Mouse (Mus musculus) cerebellum, adult 2 months (tissue): Measurements from ENCODE around the gene Ano2. TPM values are rescaled to one million over a fixed set of nuclear protein-coding genes. Genes with fewer than 3 reads are reported as not detected.
A peak's percentile ranks its signal among the peaks of the same experiment; 100 is the strongest.

ENCODE experiments used
- DNase-seq, 2 experiments: peaks; one replicate each; pipeline ENCODE4 v3.0.0; 2021
- H3K27ac ChIP-seq: fragments of 200-500 bp; 2 replicates; pipeline ENCODE4 v1.5.1; 2012; ENCODE audit warnings: low read length, control low read depth, inconsistent platforms; ENCODE audit not compliant: insufficient read depth
- H3K27me3 ChIP-seq: fragments of 200-500 bp; 2 replicates; pipeline ENCODE4 v1.6.1; 2012; ENCODE audit warnings: inconsistent platforms, mild to moderate bottlenecking, low read length, moderate library complexity; ENCODE audit not compliant: control insufficient read depth, insufficient read depth
- H3K4me1 ChIP-seq: fragments of 200-500 bp; 2 replicates; pipeline ENCODE4 v1.6.1; 2011; ENCODE audit warnings: low read length; ENCODE audit not compliant: control insufficient read depth, insufficient read depth
- H3K4me3 ChIP-seq: fragments of 200-500 bp; replicated peaks from 2 replicates; pipeline ENCODE3; 2011; ENCODE audit warnings: mild to moderate bottlenecking, low read depth, low read length, control low read depth; ENCODE audit not compliant: insufficient read depth
- CTCF ChIP-seq: fragments of 200-500 bp; IDR thresholded peaks from 2 replicates; pipeline ENCODE4 v1.5.1; 2011; ENCODE audit warnings: low read depth, mild to moderate bottlenecking, control low read depth, low read length, moderate library complexity, borderline replicate concordance; ENCODE audit not compliant: insufficient read depth
- POLR2A ChIP-seq: fragments of 200-500 bp; IDR thresholded peaks from 2 replicates; pipeline ENCODE4 v1.6.1; 2011; ENCODE audit warnings: low read length, control low read depth, borderline replicate concordance; ENCODE audit not compliant: insufficient read depth
- WGBS: fragments of 180-500 bp; shearing (Covaris S2); methylation state at CpG from one replicate; pipeline ENCODE4 v1.1.7; 2018; 5-methylcytosine and 5-hydroxymethylcytosine counted together
- polyA plus RNA-seq: library from polyadenylated mRNA; depleted of rRNA; stranded (reverse); fragments of >200 nt; gene quantifications from 2 replicates; pipeline ENCODE4 v1.2.3, GENCODE M21; 2012

Gene Ano2
- polyA plus RNA-seq, 1 experiment, result 0.07 TPM

GRCm38 (mm10) chr6:126001797-126002196 lies 311.6 kb downstream of the Ano2 start:
- H3K27me3 ChIP-seq, result no peaks in the 10 kb centered on the region
- no peak for DNase-seq
- no peak overlapping the region for H3K27ac ChIP-seq
- no peak overlapping the region for H3K4me3 ChIP-seq
- no peaks in the 10 kb centered on the region for H3K4me1 ChIP-seq
- WGBS, result 45% methylated on average over 2 of the region's 2 CpGs
- no peak for TF ChIP-seq POLR2A

- 53% methylated on average over 4 of the region's 4 CpGs for WGBS
- H3K27ac ChIP-seq, result no peak overlapping the region
- TF ChIP-seq POLR2A (no peak), CTCF (no peak)
Measured at GRCm38 (mm10) chr6:126003002-126003742, 313.0 kb downstream of the Ano2 start.

GRCm38 (mm10) chr6:126006647-126007046 lies 316.4 kb downstream of the Ano2 start:
- no peak for TF ChIP-seq POLR2A
- no peak for TF ChIP-seq CTCF
- Histone ChIP-seq H3K4me3 (no peak overlapping the region), H3K27me3 (no peaks in the 10 kb centered on the region), H3K4me1 (no peaks in the 10 kb centered on the region), H3K27ac (no peak overlapping the region)
- DNase-seq, result no peak
- WGBS, result 89% methylated on average over 6 of the region's 6 CpGs

More at GRCm38 (mm10) chr6:126003002-126003742, 313.0 kb downstream of the Ano2 start:
- DNase-seq, result no peak
- H3K4me3 ChIP-seq, result no peak overlapping the region
- no peaks in the 10 kb centered on the region for H3K27me3 ChIP-seq
- H3K4me1 ChIP-seq, result no peaks in the 10 kb centered on the region

GRCm38 (mm10) chr6:126009083-126009482 lies 318.9 kb downstream of the Ano2 start:
- Histone ChIP-seq H3K27me3 (no peaks in the 10 kb centered on the region), H3K4me3 (no peak overlapping the region), H3K4me1 (no peaks in the 10 kb centered on the region), H3K27ac (no peak overlapping the region)
- no peak for TF ChIP-seq CTCF
- TF ChIP-seq POLR2A, result no peak
- DNase-seq, result peak in 1 of 2 experiments; percentile 2
- 21% methylated on average over 3 of the region's 3 CpGs for WGBS

- no peak overlapping the region for H3K4me3 ChIP-seq
- no peaks in the 10 kb centered on the region for H3K4me1 ChIP-seq
- no peaks in the 10 kb centered on the region; the same call in 1 of the 2 replicates for H3K27me3 ChIP-seq
- 55% methylated on average over 2 of the region's 2 CpGs for WGBS
- TF ChIP-seq CTCF (no peak), POLR2A (no peak)
- H3K27ac ChIP-seq, result no peak overlapping the region
- no peak for DNase-seq
Measured at GRCm38 (mm10) chr6:126016991-126017390, 326.8 kb downstream of the Ano2 start.

- Histone ChIP-seq H3K27ac (no peak overlapping the region), H3K4me1 (no peaks in the 10 kb centered on the region), H3K27me3 (no peaks in the 10 kb centered on the region; the same call in 1 of the 2 replicates), H3K4me3 (no peak overlapping the region)
- 76% methylated on average over 1 of the region's 1 CpGs for WGBS
- TF ChIP-seq POLR2A (no peak), CTCF (no peak)
- DNase-seq, result no peak
Measured at GRCm38 (mm10) chr6:126018411-126018810, 328.2 kb downstream of the Ano2 start.

- DNase-seq, result no peak
Measured at GRCm38 (mm10) chr6:126033693-126034402, 343.6 kb downstream of the Ano2 start.

GRCm38 (mm10) chr6:126034403-126034724 lies 344.1 kb downstream of the Ano2 start:
- no peak for TF ChIP-seq POLR2A
- no peak for TF ChIP-seq CTCF
- no peak overlapping the region for H3K27ac ChIP-seq
- H3K27me3 ChIP-seq, result no peaks in the 10 kb centered on the region
- no peak overlapping the region for H3K4me3 ChIP-seq
- no peak for DNase-seq
- no peaks in the 10 kb centered on the region for H3K4me1 ChIP-seq
- WGBS, result 25% methylated on average over 2 of the region's 2 CpGs

More at GRCm38 (mm10) chr6:126033693-126034402, 343.6 kb downstream of the Ano2 start:
- Histone ChIP-seq H3K4me1 (no peaks in the 10 kb centered on the region), H3K27me3 (no peaks in the 10 kb centered on the region), H3K27ac (no peak overlapping the region), H3K4me3 (no peak overlapping the region)
- TF ChIP-seq POLR2A (no peak), CTCF (no peak)
- WGBS, result 47% methylated on average over 8 of the region's 8 CpGs
